Mouse (Mus musculus): Measurements from ENCODE around the gene Coq8a.

- TF ChIP-seq CTCF (IDR thresholded peaks at IDR 0.05; ENCODE audit: borderline replicate concordance, insufficient read depth, low read depth, low read length) (peak; percentile 68), POLR2A (IDR thresholded peaks at IDR 0.05; ENCODE audit: borderline replicate concordance, insufficient read depth, low read length) (no peak)
Observed at GRCm38 (mm10) chr1:180175167-180175566, 24.2 kb downstream of the Coq8a start.
